Mouse (Mus musculus): ENCODE results near the gene Cradd.

DNA sequence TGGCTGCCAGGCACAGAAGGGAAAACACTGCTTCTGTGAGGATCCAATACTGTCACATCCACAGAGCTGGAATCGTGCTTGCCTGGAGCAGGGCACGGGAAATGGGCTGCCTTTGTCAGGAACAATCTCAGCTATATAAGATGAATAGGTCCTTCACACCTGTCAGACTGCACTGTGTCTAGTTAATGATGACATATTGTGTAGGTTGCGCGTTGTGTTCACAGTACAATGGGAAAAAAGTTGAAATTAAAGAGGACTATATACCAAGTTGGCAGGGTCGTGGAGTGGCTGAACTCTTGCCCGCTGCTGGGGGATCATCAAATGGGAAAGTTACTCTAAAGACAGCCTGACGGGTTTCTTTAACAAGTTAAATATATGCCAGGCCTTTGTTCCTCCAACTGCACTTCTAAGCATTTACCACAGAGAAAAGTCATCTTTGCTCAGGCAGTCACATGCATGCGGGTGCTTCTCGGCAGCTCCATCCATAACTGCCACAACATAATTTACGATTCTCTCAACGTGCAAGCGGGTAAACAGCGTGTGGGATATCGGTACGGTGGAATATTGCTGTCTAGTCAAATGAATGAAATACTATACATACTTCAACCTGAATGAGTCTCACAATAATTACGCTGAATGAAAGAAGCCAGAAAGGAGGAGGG lies 134.3 kb downstream of the Cradd start:
- no peak for TF ChIP-seq GATA1 (IDR thresholded peaks at IDR 0.05; ENCODE audit: borderline replicate concordance, low read length)
- TF ChIP-seq FLI1 (IDR thresholded peaks at IDR 0.05; ENCODE audit: low read length): no peak
